Mouse (Mus musculus) CH12.LX (cell line): Measurements from ENCODE around the gene 2210017I01Rik. TPM values are rescaled to one million over a fixed set of nuclear protein-coding genes. Genes with fewer than 3 reads are reported as not detected.

Experiments
- DNase-seq: peaks from one replicate; pipeline ENCODE4 v3.0.0-alpha.2; 2013; ENCODE audit errors: extremely low read depth
- H3K27ac ChIP-seq: 2 replicates; pipeline ENCODE4 v1.5.1; 2012; ENCODE audit warnings: low read depth, mild to moderate bottlenecking, control low read depth, moderate library complexity; ENCODE audit not compliant: insufficient read depth
- H3K27me3 ChIP-seq: replicated peaks from 2 replicates; pipeline ENCODE3; 2012; ENCODE audit warnings: inconsistent platforms
- H3K36me3 ChIP-seq, 2 experiments: replicated peaks in 1 of 2; 2 replicates each; pipeline versions ENCODE3 to v1.6.1; 2012; ENCODE audit warnings: inconsistent platforms in 1 of 2, low read length in 1 of 2, mild to moderate bottlenecking in 1 of 2, mixed read lengths in 1 of 2, moderate library complexity in 1 of 2; ENCODE audit not compliant: control insufficient read depth in 1 of 2, insufficient read depth in 1 of 2
- H3K4me1 ChIP-seq, 2 experiments: 2 replicates each; pipeline ENCODE4 v1.6.1; 2012; ENCODE audit warnings: inconsistent platforms in 1 of 2, moderate library complexity in 1 of 2; ENCODE audit not compliant: insufficient read depth in 2 of 2, control insufficient read depth in 1 of 2
- H3K4me2 ChIP-seq: 2 replicates; pipeline ENCODE4 v1.6.1; 2012; ENCODE audit warnings: low read depth, mild to moderate bottlenecking, control low read depth; ENCODE audit not compliant: poor library complexity, insufficient read depth, severe bottlenecking
- H3K4me3 ChIP-seq, 3 experiments: fragments of 150-350 bp in 1 of 3; sonication (generic) in 1 of 3; replicated peaks in 1 of 3; 2 replicates each; pipeline versions ENCODE3 to v1.5.1; 2011 to 2012; ENCODE audit warnings: low read depth in 2 of 3, low read length in 2 of 3, mild to moderate bottlenecking in 2 of 3, moderate library complexity in 2 of 3, control low read depth in 1 of 3, improper control_type of control experiment in 1 of 3, inconsistent platforms in 1 of 3, mixed read lengths in 1 of 3; ENCODE audit not compliant: poor library complexity in 1 of 3
- H3K79me2 ChIP-seq: replicated peaks from 2 replicates; pipeline ENCODE4 v1.6.1; 2012; ENCODE audit warnings: mild to moderate bottlenecking, moderate library complexity; ENCODE audit not compliant: control insufficient read depth, poor library complexity, insufficient read depth, severe bottlenecking; ENCODE audit errors: extremely low read depth
- H3K9ac ChIP-seq: 2 replicates; pipeline ENCODE4 v1.6.1; 2012; ENCODE audit warnings: low read depth, mild to moderate bottlenecking, control low read depth, moderate library complexity; ENCODE audit not compliant: insufficient read depth
- H3K9me3 ChIP-seq: replicated peaks from 2 replicates; pipeline ENCODE3; 2012; ENCODE audit warnings: low read length, inconsistent platforms, mixed read lengths
- BHLHE40 ChIP-seq: IDR thresholded peaks from 2 replicates; pipeline ENCODE4 v1.6.1; 2011; ENCODE audit warnings: mild to moderate bottlenecking, low read depth, low read length, improper control_type of control experiment
- EP300 ChIP-seq: IDR thresholded peaks from 2 replicates; pipeline ENCODE4 v1.6.1; 2011; ENCODE audit warnings: low read length, improper control_type of control experiment
- GABPA ChIP-seq: IDR thresholded peaks from 2 replicates; pipeline ENCODE4 v1.6.1; 2012; ENCODE audit warnings: low read depth, low read length, improper control_type of control experiment, inconsistent platforms; ENCODE audit not compliant: insufficient replicate concordance
- IRF4 ChIP-seq: IDR thresholded peaks from 2 replicates; pipeline ENCODE4 v1.6.1; 2014; ENCODE audit warnings: low read depth, mild to moderate bottlenecking, inconsistent platforms, low read length, improper control_type of control experiment
- JUND ChIP-seq: conservative IDR thresholded peaks from 2 replicates; pipeline ENCODE4 v1.6.1; 2011; ENCODE audit warnings: low read depth, low read length, improper control_type of control experiment
- KAT2A ChIP-seq: IDR thresholded peaks from 2 replicates; pipeline ENCODE4 v1.6.1; 2012; ENCODE audit warnings: low read length, improper control_type of control experiment, inconsistent platforms; ENCODE audit not compliant: insufficient replicate concordance
- MAFK ChIP-seq: IDR thresholded peaks from 2 replicates; pipeline ENCODE4 v1.6.1; 2011; ENCODE audit warnings: low read length, improper control_type of control experiment; ENCODE audit not compliant: insufficient replicate concordance
- MEF2A ChIP-seq: IDR thresholded peaks from 2 replicates; pipeline ENCODE4 v1.6.1; 2014; ENCODE audit warnings: low read depth, mild to moderate bottlenecking, inconsistent platforms, low read length, improper control_type of control experiment, borderline replicate concordance
- MYC ChIP-seq: IDR thresholded peaks from 2 replicates; pipeline ENCODE4 v1.6.1; 2011; ENCODE audit warnings: low read depth, mild to moderate bottlenecking, improper control_type of control experiment, low read length
- NRF1 ChIP-seq: IDR thresholded peaks from 2 replicates; pipeline ENCODE4 v1.6.1; 2014; ENCODE audit warnings: low read depth, mild to moderate bottlenecking, inconsistent platforms, low read length, improper control_type of control experiment, moderate library complexity
- PAX5 ChIP-seq: IDR thresholded peaks from 2 replicates; pipeline ENCODE4 v1.6.1; 2012; ENCODE audit warnings: low read length, inconsistent platforms, mixed read lengths
- POLR2A ChIP-seq: IDR thresholded peaks from 2 replicates; pipeline ENCODE4 v1.6.1; 2011; ENCODE audit warnings: low read depth, mild to moderate bottlenecking, improper control_type of control experiment, low read length
- RAD21 ChIP-seq: IDR thresholded peaks from 2 replicates; pipeline ENCODE4 v1.6.1; 2011; ENCODE audit warnings: low read depth, mild to moderate bottlenecking, low read length, improper control_type of control experiment, moderate library complexity
- SIN3A ChIP-seq: IDR thresholded peaks from 2 replicates; pipeline ENCODE4 v1.6.1; 2012; ENCODE audit warnings: low read length, improper control_type of control experiment, inconsistent platforms
- SMC3 ChIP-seq: IDR thresholded peaks from 2 replicates; pipeline ENCODE4 v1.6.1; 2011; ENCODE audit warnings: low read depth, low read length, improper control_type of control experiment
- TCF12 ChIP-seq: IDR thresholded peaks from 2 replicates; pipeline ENCODE4 v1.6.1; 2014; ENCODE audit warnings: low read depth, mild to moderate bottlenecking, inconsistent platforms, low read length, improper control_type of control experiment
- UBTF ChIP-seq: IDR thresholded peaks from 2 replicates; pipeline ENCODE4 v1.6.1; 2012; ENCODE audit warnings: low read depth, mild to moderate bottlenecking, inconsistent platforms, low read length, improper control_type of control experiment, moderate library complexity
- ZC3H11A ChIP-seq: IDR thresholded peaks from 2 replicates; pipeline ENCODE4 v1.6.1; 2012; ENCODE audit warnings: low read depth, mild to moderate bottlenecking, inconsistent platforms, low read length, improper control_type of control experiment
- ZMIZ1 ChIP-seq: IDR thresholded peaks from 2 replicates; pipeline ENCODE4 v1.6.1; 2012; ENCODE audit warnings: low read depth, mild to moderate bottlenecking, inconsistent platforms, low read length, improper control_type of control experiment
- ZNF384 ChIP-seq: IDR thresholded peaks from 2 replicates; pipeline ENCODE4 v1.6.1; 2012; ENCODE audit warnings: low read depth, low read length, improper control_type of control experiment, inconsistent platforms
- dilution Hi-C: fragments of 300-500 bp; cut with MboI; formaldehyde crosslinking; loops from 2 replicates; pipeline ENCODE4 v1.14.3; 2020; ENCODE audit warnings: low sequenced_read_pairs; ENCODE audit not compliant: extremely low pct_unique_long_range_greater_than_20kb, extremely low pct_ligation_motif_present
- in situ Hi-C: fragments of 300-500 bp; cut with MboI; formaldehyde crosslinking; loops from 3 replicates; pipeline ENCODE4 v1.14.3; 2019; ENCODE audit warnings: low sequenced_read_pairs, low pct_ligation_motif_present, low pct_unique_long_range_greater_than_20kb, mixed read lengths
- polyA plus RNA-seq: library from polyadenylated mRNA; unstranded; fragments of >175 nt; gene quantifications from 2 replicates; pipeline ENCODE4 v1.2.1, GENCODE M21; 2012; ENCODE audit warnings: low read depth; ENCODE audit not compliant: insufficient read length
- total RNA-seq, 2 experiments: library from RNA; depleted of rRNA; stranded (reverse); fragments of 300-350 nt in 1 of 2; fragments of >200 nt in 1 of 2; gene quantifications; 2 replicates each; pipeline ENCODE4 v1.2.3; 2012 to 2014

The 2210017I01Rik gene
- total and polyA plus RNA-seq, 3 experiments, result not detected

DNA sequence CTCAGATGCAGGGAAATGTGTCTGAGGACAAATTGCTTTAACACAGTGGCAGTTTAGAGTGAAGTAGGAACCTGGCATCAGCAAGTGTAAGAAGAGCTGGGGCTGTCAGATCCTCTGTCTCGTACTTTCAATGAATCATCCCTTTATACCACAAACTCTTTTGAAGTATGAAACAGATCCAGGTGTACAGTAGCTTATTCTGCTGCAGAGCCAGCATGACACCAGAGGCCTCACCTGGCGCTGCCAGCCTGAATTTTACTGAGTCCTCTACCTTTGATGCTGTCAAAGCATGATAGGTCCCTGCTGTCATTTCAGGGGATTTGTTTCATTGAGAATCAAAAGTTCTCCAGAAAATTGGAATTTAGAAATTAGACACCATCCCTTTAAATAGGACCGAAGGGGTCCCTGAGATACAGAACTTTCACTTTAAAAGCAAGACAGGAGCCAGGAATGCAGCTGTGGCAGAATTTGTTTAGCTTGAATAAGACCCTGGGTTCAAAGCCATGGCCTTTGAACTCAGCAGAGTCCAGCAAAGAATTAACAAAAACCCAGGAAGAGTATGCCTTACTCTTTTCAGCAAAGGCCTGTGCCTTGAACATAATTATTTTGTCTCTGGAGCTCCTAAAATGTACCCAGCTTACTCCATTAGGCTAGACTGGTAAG, 24.0 kb downstream of the 2210017I01Rik start:
- H3K27me3 ChIP-seq, result no peaks in the 10 kb centered on the region
- H3K27ac ChIP-seq, result no peak overlapping the region
- H3K36me3 ChIP-seq, result no peaks in the 10 kb centered on the region
- no peaks in the 10 kb centered on the region for H3K9me3 ChIP-seq
- dilution Hi-C loops, result no loop called here
- H3K4me1 ChIP-seq, result peaks cover 0 to 4% of the 10 kb centered on the region in 2 experiments; a peak in 1 of 4 replicates
- H3K4me3 ChIP-seq, result no peak overlapping the region
- no peak for DNase-seq
- no peak overlapping the region for H3K4me2 ChIP-seq
- in situ Hi-C loops, result no loop called here
- no peak for TF ChIP-seq TCF12
- TF ChIP-seq RAD21, result no peak
- TF ChIP-seq ZNF384, result no peak
- TF ChIP-seq JUND, result no peak
- no peak for TF ChIP-seq UBTF
- TF ChIP-seq SIN3A, result no peak
- TF ChIP-seq MAFK, result no peak
- TF ChIP-seq KAT2A, result no peak
- no peak for TF ChIP-seq POLR2A
- TF ChIP-seq GABPA, result no peak
- no peak for TF ChIP-seq BHLHE40
- no peak for TF ChIP-seq NRF1
- H3K79me2 ChIP-seq, result no peaks in the 10 kb centered on the region
- H3K9ac ChIP-seq, result no peak overlapping the region

DNA sequence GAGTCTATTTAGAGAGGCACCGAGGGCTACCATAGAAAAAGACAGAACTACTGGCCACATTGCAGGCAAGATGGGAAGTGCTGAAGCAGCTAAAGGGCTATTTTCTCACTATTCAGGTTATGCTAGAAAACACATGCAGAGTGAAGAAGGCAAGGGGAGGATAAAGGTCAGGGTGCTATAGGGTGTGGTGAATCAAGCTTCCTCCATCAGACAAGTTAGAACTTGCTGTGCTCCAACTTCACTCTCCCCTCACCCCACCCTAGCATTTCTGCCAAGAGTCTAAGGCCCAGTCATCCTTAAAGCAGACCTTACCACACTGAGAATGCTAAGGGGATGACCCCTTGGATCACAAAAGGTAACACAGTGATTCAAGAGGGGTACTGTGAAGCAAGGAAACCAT, 27.8 kb downstream of the 2210017I01Rik start:
- Histone ChIP-seq H3K9me3 (no peaks in the 10 kb centered on the region), H3K36me3 (no peaks in the 10 kb centered on the region), H3K4me2 (no peak overlapping the region), H3K4me1 (no peaks in the 10 kb centered on the region), H3K79me2 (no peaks in the 10 kb centered on the region), H3K27ac (no peak overlapping the region), H3K9ac (no peak overlapping the region), H3K4me3 (no peak overlapping the region), H3K27me3 (no peaks in the 10 kb centered on the region)
- dilution Hi-C loops (no loop called here), in situ Hi-C loops (no loop called here)
- no peak for DNase-seq
- no peak for TF ChIP-seq MYC
- TF ChIP-seq IRF4, result no peak
- TF ChIP-seq ZMIZ1, result no peak
- no peak for TF ChIP-seq RAD21
- no peak for TF ChIP-seq SMC3
- no peak for TF ChIP-seq MEF2A
- TF ChIP-seq PAX5, result no peak
- TF ChIP-seq ZNF384, result no peak
- TF ChIP-seq POLR2A, result no peak
- no peak for TF ChIP-seq NRF1
- no peak for TF ChIP-seq EP300
- TF ChIP-seq ZC3H11A, result no peak
- no peak for TF ChIP-seq BHLHE40
- no peak for TF ChIP-seq TCF12
